Mouse (Mus musculus): ENCODE data around the gene Nxf1. TPM values are rescaled to one million over a fixed set of nuclear protein-coding genes. Genes with fewer than 3 reads are reported as not detected.

Nxf1 gene
- polyA plus RNA-seq, 2 experiments = 77.4 to 90.9 TPM

DNA sequence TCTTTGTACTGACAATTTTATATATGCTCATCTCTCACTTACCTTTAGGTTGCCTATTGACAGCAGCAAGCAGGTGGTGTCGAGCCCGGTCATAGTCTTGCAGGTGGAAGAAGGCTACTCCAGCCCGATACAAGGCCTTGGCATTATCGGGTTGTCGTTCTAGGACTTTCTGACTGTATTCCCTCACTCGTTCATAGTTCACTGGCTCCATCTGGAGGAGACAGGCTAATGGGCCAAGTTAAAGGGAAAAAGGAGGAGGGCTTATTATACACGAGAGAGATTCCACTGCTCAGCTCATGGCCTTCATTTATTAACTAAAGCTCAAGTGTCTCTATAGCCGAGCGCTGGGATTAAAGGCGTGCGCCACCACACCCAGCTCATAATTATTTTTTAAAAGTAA is 58.9 kb downstream of the Nxf1 start:
- DNase-seq (ENCODE audit: low read depth in 3 of 3, low spot score in 3 of 3) (no peak), ATAC-seq (ENCODE audit: insufficient read depth) (no peak)
- H3K27me3 ChIP-seq (ENCODE audit: control insufficient read depth, insufficient read depth, low read length) = no peaks in the 10 kb centered on the region
- no peak for TF ChIP-seq EP300 (IDR thresholded peaks at IDR 0.05; ENCODE audit: low read depth)
- no peak for TF ChIP-seq CTCF (IDR thresholded peaks at IDR 0.05; ENCODE audit: low read depth)
- no peak overlapping the region for H3K9ac ChIP-seq (replicated peaks)
- no peak overlapping the region for H3K4me3 ChIP-seq (ENCODE audit: insufficient read depth in 1 of 2, low read depth in 2 of 2, low read length in 2 of 2)
- peaks cover 45% of the 10 kb centered on the region for H3K36me3 ChIP-seq (replicated peaks; ENCODE audit: control insufficient read depth, insufficient read depth, low read depth)
- no peak overlapping the region for H3K27ac ChIP-seq
- H3K4me1 ChIP-seq (replicated peaks; ENCODE audit: control insufficient read depth in 2 of 2, insufficient read depth in 2 of 2, low read length in 1 of 2) = peaks cover 3 to 14% of the 10 kb centered on the region in 2 experiments
- no peaks in the 10 kb centered on the region for H3K9me3 ChIP-seq (ENCODE audit: control insufficient read depth, low read length)
- H3K4me2 ChIP-seq (ENCODE audit: low read depth) = no peak overlapping the region
- WGBS (ENCODE audit: insufficient replicate concordance) = 85% methylated on average over 11 of the region's 11 CpGs

DNA sequence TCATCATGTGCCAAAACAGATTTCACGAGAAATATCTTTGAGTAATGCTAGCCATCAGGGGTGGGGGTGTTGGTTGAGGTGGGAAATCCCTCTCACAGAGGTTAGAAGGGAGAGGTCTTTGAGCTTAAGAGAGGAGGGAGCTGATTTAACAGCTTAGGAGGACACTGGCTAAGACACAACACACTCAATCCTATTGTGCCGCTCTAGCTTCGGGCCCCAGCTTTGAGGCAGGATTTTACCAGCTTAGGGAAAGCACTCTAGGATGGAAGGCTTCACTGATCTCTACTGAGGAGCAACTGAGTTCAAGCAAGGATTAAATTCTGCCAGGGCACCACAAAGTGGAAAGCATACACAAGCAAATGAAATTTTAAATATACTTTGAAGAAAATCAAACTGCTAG is 60.1 kb downstream of the Nxf1 start:
- H3K9ac ChIP-seq (replicated peaks) = peak overlapping the region; percentile 7
- no peak overlapping the region for H3K27ac ChIP-seq
- H3K4me3 ChIP-seq (ENCODE audit: insufficient read depth in 1 of 2, low read depth in 2 of 2, low read length in 2 of 2) = peak overlapping the region in 1 of 2 experiments; percentile 96; a peak in 2 of 4 replicates
- H3K4me1 ChIP-seq (replicated peaks; ENCODE audit: control insufficient read depth in 2 of 2, insufficient read depth in 2 of 2, low read length in 1 of 2) = peaks cover 5 to 16% of the 10 kb centered on the region in 2 experiments
- WGBS (ENCODE audit: insufficient replicate concordance) = 67% methylated on average over 3 of the region's 3 CpGs
- TF ChIP-seq CTCF (IDR thresholded peaks at IDR 0.05; ENCODE audit: low read depth) = no peak
- no peak for TF ChIP-seq EP300 (IDR thresholded peaks at IDR 0.05; ENCODE audit: low read depth)
- peak overlapping the region; percentile 91 for H3K4me2 ChIP-seq (ENCODE audit: low read depth)
- no peaks in the 10 kb centered on the region for H3K9me3 ChIP-seq (ENCODE audit: control insufficient read depth, low read length)
- ATAC-seq (ENCODE audit: insufficient read depth) (no peak), DNase-seq (ENCODE audit: low read depth in 3 of 3, low spot score in 3 of 3) (no peak)
- no peaks in the 10 kb centered on the region for H3K27me3 ChIP-seq (ENCODE audit: control insufficient read depth, insufficient read depth, low read length)
- peaks cover 41% of the 10 kb centered on the region for H3K36me3 ChIP-seq (replicated peaks; ENCODE audit: control insufficient read depth, insufficient read depth, low read depth)

DNA sequence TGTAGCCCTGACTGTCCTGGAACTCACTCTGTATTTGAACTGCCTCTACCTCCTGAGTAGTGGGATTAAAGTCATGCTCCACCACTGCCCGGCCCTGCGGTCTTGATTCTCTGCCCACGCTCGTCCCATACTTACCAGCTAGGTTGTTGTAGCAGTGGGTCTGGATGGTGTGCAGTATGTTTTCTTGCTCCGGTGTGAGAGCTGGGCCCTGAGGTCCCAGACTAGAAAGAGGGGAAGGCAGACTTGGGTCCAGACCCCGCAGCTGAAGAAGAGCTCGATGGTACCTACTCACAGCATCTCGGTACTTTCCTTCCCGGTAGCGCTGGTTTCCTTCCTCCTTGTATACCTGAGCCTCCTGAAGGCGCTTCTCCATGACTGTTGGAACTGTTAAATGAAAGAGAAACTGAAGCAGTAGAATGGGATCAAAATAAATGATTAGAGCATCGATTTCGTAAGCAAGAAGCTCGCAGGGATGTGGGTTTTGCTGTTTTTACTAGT is 61.5 kb downstream of the Nxf1 start:
- peak overlapping the region; percentile 91 for H3K4me2 ChIP-seq (ENCODE audit: low read depth)
- no peaks in the 10 kb centered on the region for H3K27me3 ChIP-seq (ENCODE audit: control insufficient read depth, insufficient read depth, low read length)
- peaks cover 9 to 25% of the 10 kb centered on the region in 2 experiments for H3K4me1 ChIP-seq (replicated peaks; ENCODE audit: control insufficient read depth in 2 of 2, insufficient read depth in 2 of 2, low read length in 1 of 2)
- peaks cover 43% of the 10 kb centered on the region for H3K36me3 ChIP-seq (replicated peaks; ENCODE audit: control insufficient read depth, insufficient read depth, low read depth)
- no peak for ATAC-seq (ENCODE audit: insufficient read depth)
- no peak for DNase-seq (ENCODE audit: low read depth in 3 of 3, low spot score in 3 of 3)
- H3K27ac ChIP-seq = peak overlapping the region; percentile 86
- H3K9me3 ChIP-seq (ENCODE audit: control insufficient read depth, low read length) = no peaks in the 10 kb centered on the region
- peak overlapping the region; percentile 90 to 96 for H3K4me3 ChIP-seq (ENCODE audit: insufficient read depth in 1 of 2, low read depth in 2 of 2, low read length in 2 of 2)
- 11% methylated on average over 14 of the region's 14 CpGs for WGBS (ENCODE audit: insufficient replicate concordance)
- no peak for TF ChIP-seq CTCF (IDR thresholded peaks at IDR 0.05; ENCODE audit: low read depth)
- no peak for TF ChIP-seq EP300 (IDR thresholded peaks at IDR 0.05; ENCODE audit: low read depth)
- H3K9ac ChIP-seq (replicated peaks) = peak overlapping the region; percentile 98

DNA sequence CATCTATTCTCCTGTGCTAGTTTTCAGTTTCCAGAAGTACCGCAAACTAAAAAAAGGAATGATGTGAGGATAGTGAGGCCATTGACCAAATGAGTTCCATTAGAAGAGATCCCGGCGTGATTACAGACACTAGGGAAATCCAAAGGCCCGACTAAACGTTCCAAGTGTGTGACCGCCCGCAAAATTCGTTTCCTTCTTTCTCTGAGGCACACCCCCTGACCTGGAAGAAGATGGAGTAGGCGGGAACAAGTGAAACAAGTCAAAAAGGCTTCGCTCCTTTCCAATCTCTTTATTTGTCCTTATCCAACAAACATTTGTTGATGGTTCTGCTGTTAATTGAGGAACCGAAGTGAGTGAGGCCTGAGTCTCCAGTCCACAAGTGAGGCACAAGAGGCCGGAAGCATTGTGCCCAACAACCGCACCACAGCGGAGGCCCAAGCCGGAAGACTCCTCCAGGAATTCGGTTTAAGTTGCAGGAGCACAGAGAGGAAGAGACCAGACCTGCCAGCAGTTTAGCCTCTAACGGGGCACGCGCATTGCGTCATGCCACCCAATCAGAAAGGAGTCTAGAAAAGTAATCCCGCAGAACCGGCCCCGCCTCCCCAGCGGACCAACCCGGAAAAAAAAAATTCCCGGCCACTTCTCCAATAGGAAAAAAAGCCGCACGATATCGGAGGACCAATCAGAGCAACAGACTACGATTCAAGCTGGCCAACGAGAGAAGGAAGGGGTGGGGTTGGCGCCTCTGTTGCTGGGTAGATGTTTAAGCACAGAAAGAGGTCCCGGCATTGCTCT is 62.1 kb downstream of the Nxf1 start, which contains the start of gene Ttc9c:
Ttc9c (minus strand) TSS at position 533 of the 795 bp plus-strand sequence.
- DNase-seq (ENCODE audit: low read depth in 3 of 3, low spot score in 3 of 3) = peak; percentile 97 to 98 (median 97)
- WGBS (ENCODE audit: insufficient replicate concordance) = under 1% methylated on average over 33 of the region's 33 CpGs

More for the DNA sequence above, 62.1 kb downstream of the Nxf1 start, which contains the start of gene Ttc9c:
- Histone ChIP-seq H3K4me3 (ENCODE audit: insufficient read depth in 1 of 2, low read depth in 2 of 2, low read length in 2 of 2) (peak within 1 kb of the TSS; percentile 90 to 96), H3K27ac (peak within 1 kb of the TSS; percentile 86), H3K36me3 (replicated peaks; ENCODE audit: control insufficient read depth, insufficient read depth, low read depth) (peaks cover 44% of the 10 kb centered on the region), H3K4me2 (ENCODE audit: low read depth) (peak within 1 kb of the TSS; percentile 91), H3K4me1 (replicated peaks; ENCODE audit: control insufficient read depth in 2 of 2, insufficient read depth in 2 of 2, low read length in 1 of 2) (peaks cover 9 to 25% of the 10 kb centered on the region in 2 experiments), H3K27me3 (ENCODE audit: control insufficient read depth, insufficient read depth, low read length) (no peaks in the 10 kb centered on the region), H3K9ac (replicated peaks) (peak within 1 kb of the TSS; percentile 98), H3K9me3 (ENCODE audit: control insufficient read depth, low read length) (no peaks in the 10 kb centered on the region)
- peak; percentile 79 for ATAC-seq (ENCODE audit: insufficient read depth)
- TF ChIP-seq EP300 (IDR thresholded peaks at IDR 0.05; ENCODE audit: low read depth) (no peak), CTCF (IDR thresholded peaks at IDR 0.05; ENCODE audit: low read depth) (peak; percentile 1; the same call in 1 of the 2 replicates)
